Mouse (Mus musculus): ENCODE data around the gene Gm30191. TPM values are rescaled to one million over a fixed set of nuclear protein-coding genes. Genes with fewer than 3 reads are reported as not detected.
A peak's percentile ranks its signal among the peaks of the same experiment; 100 is the strongest.
"Not testable (repeated sequence)": the region's sequence is repeated elsewhere in the genome, so short reads cannot be mapped to it uniquely, and the experiment has no call there.

Gene Gm30191
- polyA plus RNA-seq, 1 experiment from 2014 or later = not detected

- 33% methylated on average over 11 of the region's 11 CpGs for WGBS
- peak overlapping the region; percentile 98 for H3K4me3 ChIP-seq (ENCODE audit: low read depth, low read length)
- no peak for DNase-seq (ENCODE audit: low spot score)
- H3K36me3 ChIP-seq (ENCODE audit: control insufficient read depth, insufficient read depth, low read length) = no peaks in the 10 kb centered on the region; the same call in 1 of the 2 replicates
- peak overlapping the region; percentile 100 for H3K27ac ChIP-seq (ENCODE audit: low read depth, low read length)
- peak overlapping the region; percentile 93 for H3K4me2 ChIP-seq
- H3K4me1 ChIP-seq (replicated peaks; ENCODE audit: control insufficient read depth, insufficient read depth, low read length) = peaks cover 32% of the 10 kb centered on the region
- 0 out of 2 replicates have a peak, but pooled peaks cover 2% of the 10 kb centered on the region for H3K27me3 ChIP-seq (replicated peaks; ENCODE audit: control insufficient read depth, insufficient read depth, low read length)
- ATAC-seq (replicated peaks; ENCODE audit: low FRiP score) = no peak
- H3K9ac ChIP-seq (ENCODE audit: low read depth, low read length) = peak overlapping the region; percentile 99
- H3K9me3 ChIP-seq (ENCODE audit: control insufficient read depth, low read length) = no peaks in the 10 kb centered on the region
These were observed 41.9 kb downstream of the Gm30191 start for GRCm38 (mm10) chr4:134288397-134289256.

GRCm38 (mm10) chr4:134292067-134292466, 45.3 kb downstream of the Gm30191 start:
- 27% methylated on average over 7 of the region's 7 CpGs for WGBS

GRCm38 (mm10) chr4:134293061-134293691, 46.4 kb downstream of the Gm30191 start:
- no peak overlapping the region for H3K27ac ChIP-seq (ENCODE audit: low read depth, low read length)
- H3K4me1 ChIP-seq (replicated peaks; ENCODE audit: control insufficient read depth, insufficient read depth, low read length) = peaks cover 12% of the 10 kb centered on the region
- no peaks in the 10 kb centered on the region for H3K9me3 ChIP-seq (ENCODE audit: control insufficient read depth, low read length)
- no peak overlapping the region for H3K4me3 ChIP-seq (ENCODE audit: low read depth, low read length)
- ATAC-seq (replicated peaks; ENCODE audit: low FRiP score) (no peak), DNase-seq (ENCODE audit: low spot score) (no peak)
- no peak overlapping the region for H3K9ac ChIP-seq (ENCODE audit: low read depth, low read length)
- 0 out of 2 replicates have a peak, but pooled peaks cover 5% of the 10 kb centered on the region for H3K27me3 ChIP-seq (replicated peaks; ENCODE audit: control insufficient read depth, insufficient read depth, low read length)
- H3K36me3 ChIP-seq (ENCODE audit: control insufficient read depth, insufficient read depth, low read length) = no peaks in the 10 kb centered on the region
- no peak overlapping the region for H3K4me2 ChIP-seq
- 64% methylated on average over 18 of the region's 18 CpGs for WGBS

More at GRCm38 (mm10) chr4:134292067-134292466, 45.3 kb downstream of the Gm30191 start:
- no peak overlapping the region for H3K4me3 ChIP-seq (ENCODE audit: low read depth, low read length)
- no peak overlapping the region for H3K4me2 ChIP-seq
- no peaks in the 10 kb centered on the region for H3K9me3 ChIP-seq (ENCODE audit: control insufficient read depth, low read length)
- no peaks in the 10 kb centered on the region for H3K36me3 ChIP-seq (ENCODE audit: control insufficient read depth, insufficient read depth, low read length)
- peak; percentile 83 for DNase-seq (ENCODE audit: low spot score)
- peaks cover 14% of the 10 kb centered on the region for H3K4me1 ChIP-seq (replicated peaks; ENCODE audit: control insufficient read depth, insufficient read depth, low read length)
- no peak overlapping the region for H3K9ac ChIP-seq (ENCODE audit: low read depth, low read length)
- ATAC-seq (replicated peaks; ENCODE audit: low FRiP score) = no peak
- H3K27me3 ChIP-seq (replicated peaks; ENCODE audit: control insufficient read depth, insufficient read depth, low read length) = 0 out of 2 replicates have a peak, but pooled peaks cover 5% of the 10 kb centered on the region
- no peak overlapping the region for H3K27ac ChIP-seq (ENCODE audit: low read depth, low read length)

- DNase-seq (ENCODE audit: low spot score) (no peak), ATAC-seq (replicated peaks; ENCODE audit: low FRiP score) (no peak)
- Histone ChIP-seq H3K9me3 (ENCODE audit: control insufficient read depth, low read length) (no peaks in the 10 kb centered on the region), H3K27ac (ENCODE audit: low read depth, low read length) (no peak overlapping the region), H3K4me3 (ENCODE audit: low read depth, low read length) (no peak overlapping the region), H3K4me2 (no peak overlapping the region), H3K4me1 (replicated peaks; ENCODE audit: control insufficient read depth, insufficient read depth, low read length) (peaks cover 7% of the 10 kb centered on the region), H3K36me3 (ENCODE audit: control insufficient read depth, insufficient read depth, low read length) (no peaks in the 10 kb centered on the region), H3K9ac (ENCODE audit: low read depth, low read length) (no peak overlapping the region), H3K27me3 (replicated peaks; ENCODE audit: control insufficient read depth, insufficient read depth, low read length) (0 out of 2 replicates have a peak, but pooled peaks cover 5% of the 10 kb centered on the region)
- 39% methylated on average over 9 of the region's 9 CpGs for WGBS
These were observed 47.0 kb downstream of the Gm30191 start for GRCm38 (mm10) chr4:134293692-134294163.

- not testable (repeated sequence) for DNase-seq (ENCODE audit: low spot score)
These were observed 49.4 kb downstream of the Gm30191 start for GRCm38 (mm10) chr4:134296096-134296495.

GRCm38 (mm10) chr4:134296523-134296922, 49.8 kb downstream of the Gm30191 start:
- no peak overlapping the region for H3K27ac ChIP-seq (ENCODE audit: low read depth, low read length)
- H3K36me3 ChIP-seq (ENCODE audit: control insufficient read depth, insufficient read depth, low read length) = no peaks in the 10 kb centered on the region
- no peaks in the 10 kb centered on the region for H3K9me3 ChIP-seq (ENCODE audit: control insufficient read depth, low read length)
- H3K4me1 ChIP-seq (replicated peaks; ENCODE audit: control insufficient read depth, insufficient read depth, low read length) = 0 out of 2 replicates have a peak, but pooled peaks cover 3% of the 10 kb centered on the region
- H3K4me2 ChIP-seq = no peak overlapping the region
- DNase-seq (ENCODE audit: low spot score) (no peak), ATAC-seq (replicated peaks; ENCODE audit: low FRiP score) (no peak)
- no peak overlapping the region for H3K9ac ChIP-seq (ENCODE audit: low read depth, low read length)
- 81% methylated on average over 4 of the region's 4 CpGs for WGBS
- H3K27me3 ChIP-seq (replicated peaks; ENCODE audit: control insufficient read depth, insufficient read depth, low read length) = 0 out of 2 replicates have a peak, but pooled peaks cover 5% of the 10 kb centered on the region
- no peak overlapping the region for H3K4me3 ChIP-seq (ENCODE audit: low read depth, low read length)

More at GRCm38 (mm10) chr4:134296096-134296495, 49.4 kb downstream of the Gm30191 start:
- H3K9me3 ChIP-seq (ENCODE audit: control insufficient read depth, low read length); H3K36me3 ChIP-seq (ENCODE audit: control insufficient read depth, insufficient read depth, low read length); H3K27me3 ChIP-seq (replicated peaks; ENCODE audit: control insufficient read depth, insufficient read depth, low read length); H3K9ac ChIP-seq (ENCODE audit: low read depth, low read length); H3K4me3 ChIP-seq (ENCODE audit: low read depth, low read length); H3K4me1 ChIP-seq (replicated peaks; ENCODE audit: control insufficient read depth, insufficient read depth, low read length); H3K4me2 ChIP-seq; H3K27ac ChIP-seq (ENCODE audit: low read depth, low read length); ATAC-seq (replicated peaks; ENCODE audit: low FRiP score): not testable (repeated sequence)
- WGBS = 81% methylated on average over 4 of the region's 4 CpGs

- no peaks in the 10 kb centered on the region for H3K36me3 ChIP-seq (ENCODE audit: control insufficient read depth, insufficient read depth, low read length)
- no peak overlapping the region for H3K9ac ChIP-seq (ENCODE audit: low read depth, low read length)
- no peak overlapping the region for H3K4me2 ChIP-seq
- 0 out of 2 replicates have a peak, but pooled peaks cover 3% of the 10 kb centered on the region for H3K4me1 ChIP-seq (replicated peaks; ENCODE audit: control insufficient read depth, insufficient read depth, low read length)
- ATAC-seq (replicated peaks; ENCODE audit: low FRiP score) (no peak), DNase-seq (ENCODE audit: low spot score) (no peak)
- no peak overlapping the region for H3K4me3 ChIP-seq (ENCODE audit: low read depth, low read length)
- H3K27ac ChIP-seq (ENCODE audit: low read depth, low read length) = no peak overlapping the region
- H3K27me3 ChIP-seq (replicated peaks; ENCODE audit: control insufficient read depth, insufficient read depth, low read length) = 0 out of 2 replicates have a peak, but pooled peaks cover 5% of the 10 kb centered on the region
- no peaks in the 10 kb centered on the region for H3K9me3 ChIP-seq (ENCODE audit: control insufficient read depth, low read length)
- 87% methylated on average over 8 of the region's 8 CpGs for WGBS
These were observed 50.6 kb downstream of the Gm30191 start for GRCm38 (mm10) chr4:134297369-134297768.

GRCm38 (mm10) chr4:134298626-134299497, 52.1 kb downstream of the Gm30191 start:
- H3K4me1 ChIP-seq (replicated peaks; ENCODE audit: control insufficient read depth, insufficient read depth, low read length) = 0 out of 2 replicates have a peak, but pooled peaks cover 3% of the 10 kb centered on the region
- no peak overlapping the region for H3K27ac ChIP-seq (ENCODE audit: low read depth, low read length)
- H3K9me3 ChIP-seq (ENCODE audit: control insufficient read depth, low read length) = no peaks in the 10 kb centered on the region
- no peak overlapping the region for H3K4me3 ChIP-seq (ENCODE audit: low read depth, low read length)
- no peak for ATAC-seq (replicated peaks; ENCODE audit: low FRiP score)
- H3K36me3 ChIP-seq (ENCODE audit: control insufficient read depth, insufficient read depth, low read length) = no peaks in the 10 kb centered on the region
- 61% methylated on average over 19 of the region's 19 CpGs for WGBS
- H3K27me3 ChIP-seq (replicated peaks; ENCODE audit: control insufficient read depth, insufficient read depth, low read length) = 0 out of 2 replicates have a peak, but pooled peaks cover 2% of the 10 kb centered on the region
- no peak overlapping the region for H3K4me2 ChIP-seq
- no peak overlapping the region for H3K9ac ChIP-seq (ENCODE audit: low read depth, low read length)
- no peak for DNase-seq (ENCODE audit: low spot score)
